Mouse (Mus musculus) heart, adult 10 weeks (tissue): ENCODE results near the gene Nmi. TPM values are rescaled to one million over a fixed set of nuclear protein-coding genes. Genes with fewer than 3 reads are reported as not detected.

ENCODE experiments used
- polyA plus RNA-seq: library from polyadenylated mRNA; stranded (reverse); fragments of 350-450 nt; fragmentation: Illumina TruSeq; extraction: RNeasy Lipid Tissue Mini Kit (QIAGEN cat#74804); gene quantifications from one replicate; pipeline ENCODE4 v1.2.3, GENCODE M21; 2014; ENCODE audit warnings: low read depth, low replicate concordance

Gene Nmi
- 18.7 TPM for polyA plus RNA-seq

GRCm38 (mm10) chr2:51973410-51973968 is at the start of gene Nmi:
Gene Nmi, minus strand, starts transcription at chr2:51973494.

GRCm38 (mm10) chr2:51934574-51935334 is 38.5 kb downstream of the Nmi start, which contains the start of gene Rbm43:
Gene Rbm43, minus strand, starts transcription at chr2:51935163.

Other genes starting within 250 kb of the Nmi start
- 7.1 TPM for gene Rbm43, start 38.3 kb downstream of the Nmi start, polyA plus RNA-seq
- gene Tnfaip6, start 64.5 kb upstream of the Nmi start, polyA plus RNA-seq, result 1.8 TPM
- gene Rif1, start 99.3 kb upstream of the Nmi start, polyA plus RNA-seq, result 13.8 TPM